Mouse (Mus musculus): ENCODE data around the gene Erc2.

Gene Erc2

DNA sequence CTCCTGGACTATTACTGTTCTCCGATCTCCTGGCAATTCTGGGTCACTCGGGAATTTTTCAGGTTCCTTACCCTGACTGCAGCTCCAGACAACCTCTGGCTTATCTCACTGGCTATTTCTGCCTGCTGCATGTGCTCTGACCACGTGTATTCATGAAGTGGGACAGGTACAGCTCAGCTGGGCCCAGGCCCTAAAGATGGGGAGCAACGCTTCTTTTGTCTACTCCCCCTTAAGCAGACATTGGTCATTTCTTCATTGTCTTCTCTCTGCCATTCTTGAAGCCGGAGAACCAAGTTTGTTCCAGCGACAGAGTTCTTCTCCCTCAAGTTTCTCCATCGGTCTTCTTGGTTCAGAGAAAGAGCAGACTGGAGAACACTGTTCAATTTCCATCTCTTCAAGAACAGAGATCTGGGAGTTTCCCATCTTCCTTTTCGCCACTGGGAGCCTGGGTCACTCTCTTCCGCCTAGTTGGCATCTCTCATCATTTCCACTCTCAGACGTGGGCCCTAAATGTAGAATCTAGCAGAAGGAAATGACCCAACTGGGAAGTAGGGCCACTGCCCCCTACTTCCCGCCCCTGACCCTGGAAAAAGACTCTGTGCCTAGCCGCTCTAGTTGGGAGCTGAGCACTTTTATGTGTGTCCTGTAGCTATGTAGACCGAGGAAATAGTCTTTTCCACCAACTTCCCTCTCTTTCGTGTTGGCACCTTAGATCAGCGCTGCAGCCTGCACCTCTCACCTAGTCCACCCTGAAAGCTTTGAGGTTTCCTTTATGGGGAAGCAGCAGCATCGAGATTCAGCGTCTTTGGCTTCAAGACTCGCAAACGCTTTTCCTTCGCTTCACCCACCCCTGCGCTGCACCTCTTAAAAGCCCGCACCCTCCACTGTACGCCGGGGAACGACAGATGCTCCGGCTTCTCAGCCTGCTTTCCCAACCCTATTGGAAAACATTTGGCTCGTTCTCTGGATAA lies 886.3 kb downstream of the Erc2 start:
- peak; percentile 45 for DNase-seq (ENCODE audit: low spot score)

DNA sequence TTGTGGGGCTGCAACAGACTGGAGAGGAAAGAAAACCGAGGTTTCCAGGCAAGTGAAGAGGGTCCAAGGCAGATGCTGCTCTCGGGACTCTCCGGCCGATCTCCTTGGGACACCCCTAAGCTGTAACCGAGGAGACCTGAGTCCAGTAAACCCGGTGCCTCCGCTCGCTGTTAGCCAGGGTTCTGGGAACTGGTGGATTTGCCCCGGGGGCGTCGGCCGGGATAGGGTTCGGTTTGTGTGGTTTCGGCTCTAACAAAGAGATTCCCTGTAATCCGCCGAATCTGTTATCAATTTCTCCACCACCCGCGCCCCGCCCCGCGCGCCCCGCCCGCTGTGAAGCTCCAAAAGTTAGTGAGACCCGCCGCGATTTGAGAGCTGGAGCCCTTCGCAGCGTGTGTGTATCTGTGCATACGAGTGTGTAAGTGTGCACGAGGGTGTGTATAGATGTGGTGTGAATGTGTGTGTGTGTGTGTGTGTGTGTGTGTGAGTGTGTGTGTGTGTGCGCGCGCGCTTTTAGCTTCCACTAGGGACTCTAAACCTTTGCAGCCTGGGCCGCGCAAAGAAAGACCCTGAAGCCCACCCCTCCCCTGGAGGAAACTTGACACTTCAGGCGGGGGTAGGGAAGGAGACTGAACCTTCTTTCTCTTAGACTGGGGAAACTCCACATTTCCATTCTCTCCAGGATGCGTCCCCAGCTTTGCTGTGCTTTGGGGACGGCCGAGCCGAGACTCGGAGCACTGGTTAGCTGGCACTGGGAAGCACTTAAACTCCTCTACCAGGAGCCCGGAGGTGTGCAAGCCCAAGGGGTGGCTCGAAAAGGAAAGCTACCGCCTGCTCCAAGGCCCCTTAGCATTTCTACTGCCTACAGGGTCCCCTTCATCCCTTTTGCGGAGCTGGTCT lies 887.5 kb downstream of the Erc2 start:
- DNase-seq (ENCODE audit: low spot score) = peak; percentile 80

DNA sequence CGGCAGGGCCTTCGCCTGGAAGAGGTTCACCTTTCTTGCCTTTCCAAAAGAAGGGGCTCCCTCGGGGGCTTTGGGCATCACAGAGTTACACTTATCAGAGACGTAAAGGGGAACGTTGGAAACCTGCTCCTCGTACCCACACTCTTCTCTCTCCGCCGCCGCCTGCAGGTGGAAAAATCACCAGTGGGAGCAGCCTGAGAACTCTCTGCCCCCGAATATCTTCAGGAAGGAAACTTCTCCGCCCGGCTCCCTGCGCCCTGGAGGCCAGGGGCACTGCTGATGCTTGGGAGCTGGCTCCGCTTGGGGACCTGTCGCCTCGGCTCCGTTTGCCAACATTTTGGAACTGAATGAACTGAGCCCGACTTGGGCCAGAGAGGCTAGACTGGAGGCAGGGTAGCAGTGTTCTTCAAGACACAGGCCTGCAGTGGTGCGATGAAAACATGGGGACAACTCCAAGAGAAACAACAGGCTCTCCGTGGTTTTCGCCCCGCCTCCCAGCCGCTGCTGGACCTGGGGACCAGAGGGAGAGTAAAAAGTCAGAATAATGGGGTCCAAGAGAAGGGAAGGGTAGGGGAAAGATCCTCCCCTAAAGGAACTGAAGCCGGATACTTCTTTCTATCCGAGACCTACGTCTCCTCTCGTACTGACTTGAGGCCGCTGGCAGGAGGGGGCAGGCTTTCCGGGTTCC lies 888.3 kb downstream of the Erc2 start:
- peak; percentile 61 for DNase-seq (ENCODE audit: low spot score)

DNA sequence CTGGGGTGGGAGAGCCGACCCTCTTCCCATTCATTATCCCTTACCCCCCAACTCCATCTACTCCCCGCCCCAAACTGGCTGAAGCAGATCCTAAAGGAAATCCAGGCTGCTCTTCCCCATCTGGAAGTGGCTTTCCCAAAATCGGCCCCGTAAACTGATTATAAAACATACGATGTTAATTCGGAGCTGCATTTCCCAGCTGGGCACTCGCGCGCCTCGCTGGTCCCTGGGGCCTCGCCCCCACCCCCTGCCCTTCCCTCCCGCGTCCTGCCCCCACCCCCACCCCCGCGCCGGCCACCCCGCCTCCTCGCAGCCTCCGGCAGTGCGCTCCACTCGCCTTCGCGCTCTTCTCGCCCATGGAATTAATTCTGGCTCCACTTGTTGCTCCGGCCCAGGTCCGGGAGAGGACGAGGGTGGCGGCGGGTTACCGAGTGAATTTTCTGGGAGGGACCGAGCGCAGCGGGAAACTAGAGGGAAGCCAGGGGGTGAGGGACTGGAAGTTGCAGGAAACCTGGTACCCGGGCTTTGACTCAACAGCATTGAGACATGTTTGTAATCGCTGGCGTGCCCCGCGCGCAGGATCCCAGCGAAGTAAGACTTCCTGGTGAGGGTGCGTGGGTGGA lies 888.9 kb downstream of the Erc2 start:
- peak; percentile 53 for DNase-seq (ENCODE audit: low spot score)

DNA sequence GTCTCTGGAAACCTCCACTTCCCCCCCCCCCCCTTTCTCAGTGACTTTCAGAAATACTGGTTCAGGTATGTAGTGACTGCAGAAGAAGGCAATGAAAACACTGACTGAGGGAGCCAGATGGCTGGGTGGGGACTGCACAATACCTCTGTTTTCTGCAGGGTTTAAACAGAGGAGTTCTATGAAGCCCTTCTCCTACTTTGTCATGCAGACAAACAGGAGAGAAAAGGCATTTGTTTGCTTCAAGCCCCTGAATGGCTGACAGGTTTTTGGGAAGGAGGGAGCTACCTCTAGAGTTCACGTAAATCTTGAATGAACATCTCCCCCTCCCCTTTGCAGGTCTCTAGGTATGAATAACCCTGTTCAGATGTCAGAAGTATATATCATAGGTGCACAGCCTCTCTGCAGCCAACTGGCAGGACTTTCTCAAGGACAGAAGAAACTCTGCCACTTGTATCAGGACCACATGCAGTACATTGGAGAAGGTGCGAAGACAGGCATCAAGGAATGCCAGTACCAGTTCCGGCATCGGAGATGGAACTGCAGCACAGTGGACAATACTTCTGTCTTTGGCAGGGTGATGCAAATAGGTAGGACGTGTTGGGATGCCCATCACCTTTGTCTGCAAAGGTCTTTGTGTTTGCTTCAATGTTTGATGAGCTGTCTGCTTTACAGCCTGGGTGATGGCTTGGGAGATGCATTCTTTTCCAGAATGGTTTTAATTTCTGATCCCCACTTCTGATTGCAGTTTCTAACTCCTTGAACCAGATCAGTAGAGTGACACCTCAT lies 890.8 kb downstream of the Erc2 start:
- DNase-seq (ENCODE audit: low spot score) = no peak

DNA sequence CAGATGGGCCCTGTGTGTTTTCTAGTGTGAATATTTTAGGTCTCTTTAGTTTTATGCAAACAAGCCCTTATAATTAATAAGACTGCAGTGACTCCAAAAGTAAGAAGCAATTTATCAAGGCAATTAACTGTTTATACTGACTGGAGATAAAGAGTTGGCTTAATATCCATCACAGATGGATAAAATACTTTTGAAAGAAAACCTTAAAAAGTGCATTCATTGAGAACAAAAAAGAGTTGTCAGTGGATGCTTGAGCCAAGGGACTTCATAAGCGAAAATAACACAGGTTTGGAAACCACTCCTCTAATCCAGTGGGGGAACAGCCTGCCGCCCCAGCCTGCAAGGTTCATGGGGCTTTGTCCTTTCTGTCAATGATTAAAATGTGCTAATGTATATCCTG lies 891.9 kb downstream of the Erc2 start:
- no peak for DNase-seq (ENCODE audit: low spot score)

DNA sequence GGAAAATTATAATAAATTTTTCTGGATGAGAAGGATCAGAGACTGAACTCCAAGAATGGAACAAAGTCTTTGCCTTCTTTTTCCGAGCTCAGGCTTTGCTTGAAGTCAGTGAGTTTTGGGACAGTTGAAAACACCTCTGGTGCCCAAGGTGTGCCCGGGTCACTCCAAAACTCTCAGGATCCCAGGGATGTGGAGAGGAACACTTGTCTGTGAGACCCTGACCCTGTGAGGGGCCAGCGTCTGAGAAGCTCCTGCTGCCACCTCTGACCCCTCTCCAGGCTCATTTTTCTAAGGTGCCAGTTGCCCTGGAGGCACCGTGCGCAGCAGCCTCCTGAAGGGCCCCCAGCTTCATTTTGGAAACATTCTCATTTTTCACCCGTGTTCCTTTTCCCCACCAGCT lies 893.1 kb downstream of the Erc2 start:
- no peak for DNase-seq (ENCODE audit: low spot score)

DNA sequence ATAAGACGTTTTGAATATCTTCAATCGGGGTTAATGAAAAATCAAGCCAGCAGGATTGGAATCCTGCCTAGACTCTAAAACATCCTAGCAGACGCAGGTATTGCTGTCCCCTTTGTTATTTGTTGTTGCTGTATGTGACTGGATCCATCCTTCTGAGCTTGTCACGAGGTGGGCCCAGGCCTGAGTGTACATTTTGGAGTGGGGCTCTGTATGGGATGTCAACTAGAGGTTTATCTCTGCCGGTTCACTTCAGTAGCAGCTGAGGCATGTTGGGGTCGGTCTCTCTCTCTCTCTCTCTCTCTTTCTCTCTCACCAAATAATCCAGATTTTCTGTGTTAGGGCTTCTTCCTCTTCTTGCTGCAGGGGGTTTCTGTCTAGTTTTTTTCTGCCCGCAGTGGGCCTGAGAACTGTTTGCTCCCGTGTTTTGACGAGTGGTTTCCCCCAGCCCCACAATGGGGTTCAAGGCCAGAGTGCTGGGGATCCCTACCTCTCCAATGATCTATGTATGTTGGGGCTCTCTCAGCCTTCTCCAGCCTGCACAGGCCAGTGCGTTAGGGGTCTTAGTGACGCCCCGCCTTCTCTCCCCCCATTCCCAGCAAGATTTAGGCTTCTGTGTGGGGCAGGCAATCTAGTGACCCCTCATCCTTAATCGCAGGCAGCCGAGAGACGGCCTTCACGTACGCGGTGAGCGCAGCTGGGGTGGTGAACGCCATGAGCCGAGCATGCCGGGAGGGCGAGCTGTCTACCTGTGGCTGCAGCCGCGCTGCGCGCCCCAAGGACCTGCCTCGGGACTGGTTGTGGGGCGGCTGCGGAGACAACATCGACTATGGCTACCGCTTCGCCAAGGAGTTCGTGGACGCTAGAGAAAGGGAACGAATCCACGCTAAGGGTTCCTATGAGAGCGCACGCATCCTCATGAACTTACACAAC lies 895.7 kb downstream of the Erc2 start:
- no peak for DNase-seq (ENCODE audit: low spot score)

DNA sequence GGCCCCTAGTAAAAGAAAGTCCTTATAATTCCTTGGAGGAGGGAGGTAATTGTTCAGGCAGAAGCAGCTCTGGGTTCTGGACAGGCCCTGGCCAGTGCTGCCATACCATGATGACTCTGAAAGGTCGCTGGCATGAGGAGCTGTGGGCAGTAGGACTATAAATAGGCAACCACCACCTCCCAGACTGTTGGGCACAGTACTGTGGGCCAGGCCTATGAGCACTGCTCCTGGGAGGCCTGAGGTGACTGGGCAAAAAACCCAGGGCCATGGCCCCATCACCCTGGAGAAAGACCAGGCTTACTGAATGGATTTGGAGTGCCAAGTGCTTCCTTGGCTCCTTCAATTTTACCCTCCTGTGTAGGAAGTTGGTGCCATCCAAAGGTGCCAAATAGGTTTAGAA lies 898.9 kb downstream of the Erc2 start:
- DNase-seq (ENCODE audit: low spot score) = no peak

DNA sequence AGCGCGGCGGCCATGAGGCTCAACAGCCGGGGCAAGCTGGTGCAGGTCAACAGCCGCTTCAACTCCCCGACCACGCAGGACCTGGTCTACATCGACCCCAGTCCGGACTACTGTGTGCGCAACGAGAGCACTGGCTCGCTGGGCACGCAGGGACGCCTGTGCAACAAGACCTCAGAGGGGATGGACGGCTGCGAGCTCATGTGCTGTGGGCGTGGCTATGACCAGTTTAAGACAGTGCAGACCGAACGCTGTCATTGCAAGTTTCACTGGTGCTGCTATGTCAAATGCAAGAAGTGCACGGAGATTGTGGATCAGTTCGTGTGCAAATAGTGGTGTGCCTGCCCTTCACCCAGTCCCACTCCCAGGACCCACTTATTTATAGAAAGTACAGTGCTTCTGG lies 900.4 kb downstream of the Erc2 start:
- no peak for DNase-seq (ENCODE audit: low spot score)

DNA sequence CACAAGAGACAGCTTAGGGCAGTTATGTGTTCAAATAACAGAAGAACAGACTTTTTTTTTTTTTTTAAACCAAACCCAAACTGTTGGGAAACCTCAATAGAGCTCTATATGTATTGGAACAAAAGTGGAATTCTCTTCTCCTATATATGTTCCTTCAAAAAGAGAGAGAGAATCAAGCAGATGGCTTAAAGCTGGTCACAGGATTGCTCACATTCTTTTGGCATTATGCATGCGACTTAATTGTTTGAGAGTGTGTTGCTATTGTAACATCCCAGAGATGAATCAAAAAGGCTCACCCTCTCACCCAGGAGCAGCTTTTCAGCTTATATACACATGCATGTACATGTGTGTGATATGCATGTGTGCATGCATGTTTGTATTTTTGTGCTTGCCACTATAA lies 903.3 kb downstream of the Erc2 start:
- no peak for DNase-seq (ENCODE audit: low spot score)

Measured in embryo, embryonic 10 days (tissue).